Mouse (Mus musculus) embryo, embryonic 10.5 days (tissue): Measurements from ENCODE around the gene Ankrd13d.
A peak's percentile ranks its signal among the peaks of the same experiment; 100 is the strongest.

Experiments used
- DNase-seq: peaks from one replicate; pipeline ENCODE4 v3.0.0-alpha.2; 2015; ENCODE audit warnings: low spot score

Gene Ankrd13d

GRCm38 (mm10) chr19:4282898-4283553, at the start of gene Ankrd13d:
Ankrd13d (minus strand) TSS chr19:4283137.
- DNase-seq = peak; percentile 93

GRCm38 (mm10) chr19:4332653-4333052, 49.7 kb upstream of the Ankrd13d start:
- DNase-seq = peak; percentile 72

- DNase-seq = no peak
Observed at GRCm38 (mm10) chr19:4331273-4331672, 48.3 kb upstream of the Ankrd13d start.

GRCm38 (mm10) chr19:4330603-4331002, 47.7 kb upstream of the Ankrd13d start:
- no peak for DNase-seq

- DNase-seq = no peak
Observed at GRCm38 (mm10) chr19:4328737-4329304, 45.9 kb upstream of the Ankrd13d start.

- DNase-seq = no peak
Observed at GRCm38 (mm10) chr19:4326881-4327280, 43.9 kb upstream of the Ankrd13d start.

GRCm38 (mm10) chr19:4326106-4326505, 43.2 kb upstream of the Ankrd13d start:
- no peak for DNase-seq

GRCm38 (mm10) chr19:4322134-4322533, 39.2 kb upstream of the Ankrd13d start:
- DNase-seq = no peak

GRCm38 (mm10) chr19:4321622-4322021, 38.7 kb upstream of the Ankrd13d start:
- no peak for DNase-seq

GRCm38 (mm10) chr19:4319272-4319671, 36.3 kb upstream of the Ankrd13d start:
- DNase-seq = no peak

GRCm38 (mm10) chr19:4317181-4317580, 34.2 kb upstream of the Ankrd13d start:
- DNase-seq = no peak

GRCm38 (mm10) chr19:4315223-4315944, 32.4 kb upstream of the Ankrd13d start:
- DNase-seq = no peak

GRCm38 (mm10) chr19:4309776-4310185, 26.8 kb upstream of the Ankrd13d start:
- peak; percentile 86 for DNase-seq

GRCm38 (mm10) chr19:4309302-4309701, 26.4 kb upstream of the Ankrd13d start:
- no peak for DNase-seq

- peak; percentile 81 for DNase-seq
Observed at GRCm38 (mm10) chr19:4306190-4306577, 23.2 kb upstream of the Ankrd13d start, which contains the start of gene Grk2. Grk2 (minus strand) TSS chr19:4306222.

GRCm38 (mm10) chr19:4305491-4306189, 22.7 kb upstream of the Ankrd13d start:
- DNase-seq = peak; percentile 68

- DNase-seq = no peak
Observed at GRCm38 (mm10) chr19:4304871-4305321, 22.0 kb upstream of the Ankrd13d start.

GRCm38 (mm10) chr19:4304251-4304821, 21.4 kb upstream of the Ankrd13d start:
- DNase-seq = no peak

GRCm38 (mm10) chr19:4303640-4303995, 20.7 kb upstream of the Ankrd13d start:
- no peak for DNase-seq

GRCm38 (mm10) chr19:4302936-4303639, 20.2 kb upstream of the Ankrd13d start:
- DNase-seq = no peak
